Mouse (Mus musculus): ENCODE measurements around the gene Abca6. TPM values are rescaled to one million over a fixed set of nuclear protein-coding genes. Genes with fewer than 3 reads are reported as not detected.

Gene Abca6
- polyA plus RNA-seq (2014; fragmentation: Illumina TruSeq; extraction: RNeasy Lipid Tissue Mini Kit (QIAGEN cat#74804); ENCODE audit: low read depth, low replicate concordance), result 3.7 TPM

GRCm38 (mm10) chr11:110251534-110251933 is at the start of gene Abca6:
Abca6 (minus strand) TSS chr11:110251776.

GRCm38 (mm10) chr11:110167459-110168251 is 83.9 kb downstream of the Abca6 start, which contains the start of gene Abca9:
Abca9 (minus strand) TSS chr11:110168196.

Other genes starting within 250 kb of the Abca6 start
- gene Abca8a, start 155.8 kb downstream of the Abca6 start, polyA plus RNA-seq (2014; fragmentation: Illumina TruSeq; extraction: RNeasy Lipid Tissue Mini Kit (QIAGEN cat#74804); ENCODE audit: low read depth, low replicate concordance), result 3.9 TPM
- 10.3 TPM for gene Abca9, start 83.6 kb downstream of the Abca6 start, polyA plus RNA-seq (2014; fragmentation: Illumina TruSeq; extraction: RNeasy Lipid Tissue Mini Kit (QIAGEN cat#74804); ENCODE audit: low read depth, low replicate concordance)
- gene Abca5, start 85.9 kb upstream of the Abca6 start, polyA plus RNA-seq (2014; fragmentation: Illumina TruSeq; extraction: RNeasy Lipid Tissue Mini Kit (QIAGEN cat#74804); ENCODE audit: low read depth, low replicate concordance), result 57.6 TPM
- 0.92 TPM for gene Map2k6, start 147.3 kb upstream of the Abca6 start, polyA plus RNA-seq (2014; fragmentation: Illumina TruSeq; extraction: RNeasy Lipid Tissue Mini Kit (QIAGEN cat#74804); ENCODE audit: low read depth, low replicate concordance)